Mouse (Mus musculus): Measurements from ENCODE around the gene Runx3.

Runx3 gene

DNA sequence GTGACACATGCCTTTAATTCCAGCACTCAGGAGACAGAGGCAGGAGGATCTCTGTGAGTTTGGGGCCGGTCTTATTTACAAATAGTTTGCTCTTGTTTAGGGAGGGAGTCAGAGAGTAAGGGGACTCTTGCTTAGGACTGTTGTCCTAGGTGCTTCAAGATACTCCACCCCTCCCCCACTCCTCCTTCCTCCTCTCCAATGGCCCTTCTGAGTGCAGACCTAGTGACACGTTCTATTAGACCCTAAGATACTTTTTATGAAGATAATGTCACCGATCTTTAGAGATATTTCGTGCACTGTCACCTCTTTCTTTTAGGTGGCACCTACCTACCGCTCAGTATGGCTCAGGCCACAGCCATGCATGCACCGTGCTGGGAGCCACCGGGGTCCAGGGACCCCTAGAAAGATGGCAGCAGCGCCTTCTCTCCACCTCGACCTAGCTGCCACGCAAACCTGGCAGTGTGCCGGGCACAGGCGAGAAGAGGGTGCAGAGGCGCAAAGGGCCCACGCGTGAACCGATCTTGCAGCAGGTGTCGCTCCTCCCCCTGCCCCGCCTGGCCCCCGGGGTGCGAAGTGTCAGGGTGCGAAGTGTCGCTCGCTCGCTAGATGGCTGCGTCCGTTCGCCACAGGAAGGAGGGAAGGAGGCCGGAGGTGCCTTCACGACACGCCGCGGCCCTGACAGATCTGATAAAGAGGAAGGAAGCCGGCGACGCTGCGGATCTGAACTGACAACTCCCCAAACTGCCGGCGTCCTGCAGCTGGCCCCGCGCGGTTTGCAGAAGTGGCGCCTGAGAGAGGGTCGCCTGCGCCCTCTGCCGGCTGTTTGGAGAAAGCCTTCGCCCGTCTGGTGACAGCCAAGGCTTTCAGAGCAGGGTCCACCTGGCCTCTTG lies 85.5 kb downstream of the Runx3 start:
- in situ Hi-C loops (cut with MboI, MseI): loop anchor here (5.0 to 10.0 kb wide), 4 partner anchors 51 to 259 kb away; no protein-coding TSS in a partner anchor

DNA sequence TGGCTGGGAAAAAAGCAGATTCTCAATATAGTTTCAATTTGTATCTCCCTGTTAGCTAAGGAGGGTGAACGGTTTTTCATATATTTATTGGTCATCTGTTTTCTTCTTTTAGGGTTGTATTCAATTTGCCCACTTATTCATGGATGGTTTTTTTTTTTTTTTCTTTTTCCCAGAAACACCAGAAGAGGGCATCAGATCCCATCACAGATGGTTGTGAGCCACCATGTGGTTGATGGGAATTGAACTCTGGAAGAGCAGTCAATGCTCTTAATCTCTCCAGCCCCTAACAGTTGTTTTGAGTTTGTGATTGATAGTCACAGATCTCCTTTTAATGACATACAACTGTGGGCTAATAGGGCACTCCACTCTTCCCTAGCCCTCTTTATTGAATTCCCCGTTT lies 89.4 kb downstream of the Runx3 start:
- in situ Hi-C loops (cut with MboI, MseI): loop anchor here (5.0 to 10.0 kb wide), 4 partner anchors 55 to 263 kb away; no protein-coding TSS in a partner anchor

DNA sequence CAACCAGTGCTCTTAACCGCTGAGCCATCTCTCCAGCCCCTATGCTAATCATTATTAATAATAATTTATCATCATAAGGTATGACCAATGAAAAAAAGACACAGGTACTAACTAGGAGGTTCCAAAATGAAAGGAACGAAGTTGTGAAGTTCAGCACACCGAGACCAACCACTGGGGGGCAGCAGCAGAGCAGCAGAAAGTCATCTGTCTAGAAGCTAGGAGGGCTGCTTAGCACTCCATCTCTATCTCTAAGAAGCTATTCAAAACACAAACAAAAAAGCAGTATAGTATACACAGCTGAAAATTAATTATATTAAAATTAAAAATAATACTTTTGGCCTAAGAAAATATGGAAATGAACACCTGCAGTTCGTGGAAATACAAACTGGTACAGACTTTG lies 99.2 kb downstream of the Runx3 start:
- in situ Hi-C loops (cut with MboI, MseI): loop anchor here (5.0 kb wide), 1 partner anchor 103 kb away; no protein-coding TSS in a partner anchor

DNA sequence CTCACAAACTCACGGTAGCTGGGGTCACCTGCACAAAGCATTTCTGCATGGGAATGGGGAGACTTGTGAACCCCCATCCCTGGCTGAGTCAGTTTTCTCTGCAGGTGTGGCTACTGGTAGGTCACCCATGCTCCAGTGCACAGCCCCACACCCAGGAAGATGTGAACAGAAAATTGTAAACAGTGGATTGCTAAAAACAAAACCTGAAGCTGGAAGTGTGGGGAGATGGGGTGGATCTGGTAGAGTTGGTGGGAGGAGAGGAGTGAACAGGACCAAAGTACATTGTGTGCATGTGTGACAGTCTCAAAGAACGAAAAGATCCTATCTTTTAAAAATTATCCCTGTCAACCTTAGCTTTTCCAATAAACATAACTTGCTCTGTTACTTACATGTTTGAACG lies 100.2 kb downstream of the Runx3 start:
- in situ Hi-C loops (cut with MboI, MseI): no loop called here

DNA sequence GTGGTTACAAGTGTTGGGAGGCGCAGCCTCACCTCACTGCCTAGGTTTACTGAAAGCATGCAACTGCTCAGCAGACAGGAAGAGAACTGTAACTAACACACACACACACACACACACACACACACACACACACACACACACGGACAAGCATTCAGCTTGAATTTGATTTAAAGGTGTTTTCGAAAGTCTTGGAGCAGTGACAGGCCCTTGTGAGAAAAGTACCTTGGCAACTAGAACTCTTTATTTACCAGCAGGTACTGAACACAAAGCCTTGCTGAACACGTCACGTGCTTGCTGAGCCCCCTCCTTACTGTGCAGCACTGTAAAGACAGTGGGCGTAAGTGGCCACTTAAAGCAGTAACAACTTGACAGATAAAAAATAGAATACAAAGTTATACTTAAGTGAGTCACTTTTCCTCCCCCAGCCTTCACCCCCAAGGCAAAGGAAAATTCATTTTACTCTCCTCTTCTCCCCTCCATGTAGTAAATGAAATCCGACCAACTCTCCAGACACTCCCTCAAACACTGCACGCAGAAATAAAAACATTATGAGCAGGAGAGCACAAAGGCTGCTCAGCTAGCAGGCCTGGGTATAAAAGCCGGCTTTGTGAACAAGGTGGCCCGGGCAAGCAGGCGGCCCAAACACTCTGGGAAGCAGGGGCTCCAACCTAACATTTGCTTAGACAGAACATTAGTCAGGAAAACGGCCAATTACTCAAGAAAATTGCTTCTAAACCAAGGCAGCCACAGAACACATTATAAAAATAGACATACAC lies 101.4 kb downstream of the Runx3 start:
- in situ Hi-C loops (cut with MboI, MseI): no loop called here

DNA sequence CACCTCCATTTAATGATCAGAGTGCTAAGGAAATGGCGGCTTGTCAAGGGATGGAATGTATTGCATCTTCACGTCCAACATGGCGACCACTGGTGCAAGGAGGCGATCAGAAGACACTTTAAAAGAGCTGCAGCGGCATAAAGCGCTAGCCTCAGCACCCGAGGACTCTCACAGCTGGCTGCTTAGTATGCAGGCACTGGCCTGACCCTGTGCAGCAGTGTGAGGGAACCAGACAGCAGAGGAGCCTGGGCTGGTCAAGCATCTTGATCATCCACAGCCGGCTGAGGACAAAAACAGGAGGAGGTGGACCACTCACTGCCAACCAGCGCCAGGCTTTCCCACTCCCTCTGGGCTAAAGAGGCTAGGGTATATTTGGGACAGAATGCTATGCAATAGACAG lies 103.4 kb downstream of the Runx3 start:
- in situ Hi-C loops (cut with MboI, MseI): no loop called here

DNA sequence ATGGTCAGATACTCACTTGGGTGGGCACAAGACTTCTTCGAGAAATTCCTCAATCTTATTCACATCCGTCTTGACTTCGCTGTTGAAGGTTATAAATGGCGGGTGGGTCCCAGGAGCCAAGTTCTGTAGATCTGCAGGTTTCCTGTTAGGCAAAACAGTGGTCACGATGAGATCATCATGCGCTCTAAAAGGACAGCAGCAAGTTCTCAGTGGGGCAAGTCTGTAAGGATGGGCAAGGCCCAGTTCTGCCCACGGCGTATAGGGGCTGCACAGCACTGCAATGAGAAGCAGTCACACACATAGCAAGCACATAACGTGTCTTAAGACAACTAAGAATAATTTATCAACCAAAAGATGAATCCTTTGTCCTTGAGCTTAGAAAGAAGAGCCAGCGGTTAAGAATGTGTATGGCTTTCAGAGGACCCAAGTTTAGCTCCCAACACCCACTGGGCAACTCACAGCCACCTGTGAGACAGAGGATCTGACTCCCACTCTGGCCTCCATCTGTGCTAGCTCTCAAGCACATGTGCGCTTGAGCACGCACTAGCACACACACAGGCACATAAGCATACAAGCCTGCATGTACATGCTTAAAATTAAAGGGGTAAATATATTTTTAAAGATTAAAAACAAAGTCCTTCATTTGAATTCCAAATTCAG lies 105.7 kb downstream of the Runx3 start:
- in situ Hi-C loops (cut with MboI, MseI): loop anchor here (5.0 kb wide), 1 partner anchor 36 kb away; no protein-coding TSS in a partner anchor

All from T-helper 1 cell (primary cell).